Mouse (Mus musculus): ENCODE measurements around the gene Echdc2. TPM values are rescaled to one million over a fixed set of nuclear protein-coding genes. Genes with fewer than 3 reads are reported as not detected.
"Not testable (repeated sequence)": the region's sequence is repeated elsewhere in the genome, so short reads cannot be mapped to it uniquely, and the experiment has no call there.

The Echdc2 gene
- 10 to 100 TPM; 20.2 to 21.1 TPM for total RNA-seq (2021)
- long read RNA-seq, experiment 1, transcript Echdc2-209 (10 exons, 1,319 nt) = major isoform, 5 of 12 reads
- long read RNA-seq, experiment 1, partial matches to known transcripts = 2 of 12 reads
- long read RNA-seq, experiment 1, other reads (novel, unspliced or antisense) = 4 of 12 reads
- long read RNA-seq, experiment 2, partial matches to known transcripts = 0 of 13 reads
- long read RNA-seq, experiment 2, other reads (novel, unspliced or antisense) = 7 of 13 reads

DNA sequence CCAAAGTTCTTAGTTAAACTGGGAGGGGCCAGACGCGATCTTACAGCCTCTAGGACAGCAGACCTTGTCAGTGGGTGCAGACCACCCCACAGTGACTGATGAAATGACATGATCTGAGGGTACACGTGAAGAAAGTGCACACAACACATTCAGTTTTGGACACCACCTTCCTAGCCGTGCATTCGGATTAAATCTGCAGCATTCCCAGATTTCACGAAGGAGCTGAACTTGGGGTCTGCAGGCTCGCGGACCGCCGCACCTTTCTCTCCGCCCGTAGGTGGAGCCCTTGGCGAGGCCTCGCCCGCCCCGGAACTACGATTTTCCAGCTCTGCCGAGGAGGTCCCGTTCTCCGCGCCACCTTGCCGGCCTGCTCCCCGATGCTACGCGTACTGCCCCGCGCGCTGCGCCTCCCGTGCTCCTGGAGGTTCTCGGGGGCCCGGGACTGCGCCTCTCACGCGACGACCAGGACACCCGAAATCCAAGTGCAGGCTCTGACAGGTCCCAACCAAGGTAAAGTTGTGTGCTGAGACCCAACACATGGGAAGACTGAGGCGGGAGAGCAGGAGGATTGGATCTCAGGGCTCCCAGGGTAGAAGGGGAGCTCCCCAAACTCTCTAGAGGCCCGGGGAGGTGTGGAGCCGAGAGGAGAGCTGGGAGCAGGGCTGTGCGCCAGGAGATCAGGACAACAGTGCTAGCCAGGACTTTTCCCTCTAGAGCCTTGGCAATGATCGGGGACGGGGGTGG lies at the start of gene Echdc2:
Gene Echdc2, plus strand, starts transcription at position 286 of the 744 bp plus-strand sequence.
- TF ChIP-seq CTCF (conservative IDR thresholded peaks at IDR 0.05) = peak; percentile 57
- Histone ChIP-seq H3K4me3 (peak within 1 kb of the TSS; percentile 56), H3K27ac (no peak within 1 kb of the TSS; the same call in 1 of the 2 replicates)
- peak in 1 of 2 experiments; percentile 15 for DNase-seq (ENCODE audit: low spot score in 2 of 2)

DNA sequence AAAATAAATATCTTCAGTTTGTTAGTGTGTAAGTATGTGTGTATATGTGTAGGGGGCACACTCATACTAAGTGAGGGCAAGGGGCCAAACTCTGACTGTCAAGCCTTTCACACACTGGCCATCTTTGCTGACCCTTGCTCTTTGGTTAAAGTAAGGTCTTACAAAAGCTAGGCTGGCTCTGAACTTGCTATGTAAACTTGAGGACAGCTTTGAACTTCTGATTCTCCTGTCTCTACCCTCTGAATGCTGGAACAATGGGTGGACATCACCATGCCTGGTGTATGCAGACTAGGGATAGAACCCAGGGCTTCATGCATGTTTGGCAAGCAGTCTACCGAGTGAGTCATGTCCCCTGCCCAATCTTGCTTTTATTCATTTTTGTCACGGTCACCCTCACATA lies 48.8 kb upstream of the Echdc2 start:
- no peak for TF ChIP-seq CTCF (conservative IDR thresholded peaks at IDR 0.05)

DNA sequence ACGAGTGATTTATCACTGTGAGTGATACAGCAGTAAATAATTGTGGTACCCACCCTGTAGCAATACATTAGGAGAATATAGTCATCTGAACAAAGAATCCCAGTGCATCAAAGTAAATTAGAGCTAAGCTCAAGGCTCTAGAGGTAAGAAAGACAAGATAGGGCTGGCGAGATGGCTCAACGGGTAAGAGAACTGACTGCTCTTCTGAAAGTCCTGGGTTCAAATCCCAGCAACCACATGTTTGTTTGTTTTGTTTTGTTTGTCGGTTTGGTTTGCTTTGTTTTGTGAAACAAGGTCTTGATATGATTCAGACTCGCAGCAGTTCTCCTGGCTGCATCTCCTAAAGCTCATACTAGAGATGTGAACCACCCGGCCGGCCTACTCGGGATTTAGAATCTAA lies 47.7 kb upstream of the Echdc2 start:
- Histone ChIP-seq H3K4me3 (peak overlapping the region; percentile 60), H3K27ac (0 out of 2 replicates have a peak overlapping the region, but pooled peaks have one; percentile 11)
- no peak for TF ChIP-seq CTCF (conservative IDR thresholded peaks at IDR 0.05)
- no peak for DNase-seq (ENCODE audit: low spot score in 2 of 2)

More for the DNA sequence above, 48.8 kb upstream of the Echdc2 start:
- no peak for DNase-seq (ENCODE audit: low spot score in 2 of 2)
- no peak overlapping the region for H3K27ac ChIP-seq
- H3K4me3 ChIP-seq = no peak overlapping the region

DNA sequence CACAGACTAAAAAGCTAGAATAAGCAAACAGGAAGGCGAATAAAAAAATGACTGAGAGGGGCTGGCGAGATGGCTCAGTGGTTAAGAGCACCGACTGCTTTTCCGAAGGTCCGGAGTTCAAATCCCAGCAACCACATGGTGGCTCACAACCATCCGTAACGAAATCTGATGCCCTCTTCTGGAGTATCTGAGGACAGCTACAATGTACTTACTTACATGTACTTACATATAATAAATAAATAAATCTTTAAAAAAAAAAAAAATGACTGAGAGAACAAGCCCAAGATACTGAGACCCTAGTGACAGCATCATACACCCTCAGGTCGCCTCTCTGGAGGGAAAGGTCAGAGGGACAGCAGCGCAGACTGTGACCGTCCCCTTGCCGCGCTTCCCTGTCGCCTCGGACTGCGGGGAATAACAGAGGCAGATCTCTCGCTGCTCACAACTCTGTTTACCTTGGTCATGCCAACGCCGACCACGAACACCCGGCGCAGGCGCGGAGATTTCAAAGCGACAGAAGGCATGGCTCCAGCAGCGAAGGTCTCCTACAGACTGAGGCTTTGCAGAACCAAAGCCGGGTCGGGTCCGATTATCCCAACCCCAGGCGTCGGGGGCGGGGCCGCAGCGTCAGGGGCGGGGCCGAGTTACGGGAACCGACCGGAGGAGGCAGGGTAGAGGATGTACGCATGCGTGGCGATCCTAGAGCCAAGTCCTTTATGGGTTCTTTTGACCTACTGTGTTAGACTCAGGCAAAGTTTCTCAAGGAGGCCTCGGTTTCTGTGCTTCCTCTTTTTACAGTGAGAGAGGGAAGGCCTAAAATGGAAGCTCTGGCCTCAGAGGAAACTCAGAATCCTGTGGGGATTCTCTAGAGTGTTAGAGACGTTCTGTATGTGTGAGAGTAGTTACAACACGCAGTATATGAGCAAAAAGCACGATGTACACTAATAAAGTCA lies 47.0 kb upstream of the Echdc2 start:
- TF ChIP-seq CTCF (conservative IDR thresholded peaks at IDR 0.05) = peak; percentile 34
- Histone ChIP-seq H3K27ac (peak overlapping the region; percentile 83), H3K4me3 (peak overlapping the region; percentile 60)
- DNase-seq (ENCODE audit: low spot score in 2 of 2) = peak; percentile 93 to 94

DNA sequence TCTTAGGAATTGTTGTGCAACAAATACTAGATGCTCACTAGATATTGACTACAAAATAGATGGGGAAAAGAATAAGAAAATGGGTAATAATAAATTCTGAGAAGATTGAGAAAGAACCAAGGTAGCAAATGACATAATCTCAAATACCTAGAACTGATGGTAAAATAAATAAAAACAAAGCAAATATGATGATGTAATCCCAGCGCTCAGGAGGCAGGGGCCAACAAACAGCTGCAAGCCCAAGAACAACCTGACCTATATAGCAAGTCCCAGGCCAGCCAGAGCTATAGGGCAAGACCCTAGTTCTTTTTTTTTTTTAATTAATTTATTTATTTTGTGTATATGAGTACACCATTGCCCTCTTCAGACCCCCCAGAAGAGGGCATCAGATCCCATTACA lies 41.1 kb upstream of the Echdc2 start:
- no peak for TF ChIP-seq CTCF (conservative IDR thresholded peaks at IDR 0.05)
- Histone ChIP-seq H3K27ac (no peak overlapping the region), H3K4me3 (no peak overlapping the region)
- DNase-seq (ENCODE audit: low spot score in 2 of 2) = no peak

DNA sequence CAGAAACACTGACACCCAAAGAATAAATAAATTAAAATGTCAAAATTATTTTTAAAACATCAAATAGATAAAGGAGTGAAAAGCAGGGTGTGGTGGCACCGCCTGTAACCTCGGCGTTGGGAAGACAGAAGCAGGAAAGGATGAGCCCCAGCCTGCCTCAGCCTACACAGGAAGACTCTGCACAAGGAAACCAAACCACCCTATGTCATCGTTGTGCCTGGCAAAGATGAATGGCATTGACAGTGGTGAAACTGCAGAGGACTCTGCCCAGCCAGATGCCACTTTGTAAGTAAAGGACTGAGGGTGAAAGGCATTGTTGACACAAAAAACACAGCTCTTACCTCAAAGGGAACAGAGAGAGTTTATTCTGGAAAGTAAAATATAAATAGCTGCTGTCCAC lies 39.0 kb upstream of the Echdc2 start:
- DNase-seq (ENCODE audit: low spot score in 2 of 2) = no peak
- Histone ChIP-seq H3K27ac (no peak overlapping the region), H3K4me3 (no peak overlapping the region)

DNA sequence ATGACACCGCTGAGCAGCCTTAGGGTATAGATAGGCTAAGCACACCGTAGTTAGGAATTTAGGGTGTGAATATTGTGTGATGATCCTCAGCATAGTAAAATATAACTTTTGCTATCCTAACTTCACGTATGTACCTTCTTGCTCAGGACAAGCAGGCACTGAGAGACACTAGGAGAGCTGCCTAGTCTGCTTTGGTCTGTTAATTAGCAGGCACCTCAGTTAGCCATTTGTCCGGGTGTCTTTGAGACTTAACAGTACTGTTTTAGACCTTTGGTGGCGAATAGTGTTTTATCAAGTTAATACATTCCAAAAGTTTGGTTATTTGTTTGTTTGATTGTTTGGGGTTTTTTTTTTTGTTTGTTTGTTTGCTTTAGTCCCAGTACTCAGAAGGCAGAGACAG lies 37.7 kb upstream of the Echdc2 start:
- Histone ChIP-seq H3K27ac (no peak overlapping the region), H3K4me3 (no peak overlapping the region)
- DNase-seq (ENCODE audit: low spot score in 2 of 2) = no peak
- TF ChIP-seq CTCF (conservative IDR thresholded peaks at IDR 0.05) = no peak

More for the DNA sequence above, 39.0 kb upstream of the Echdc2 start:
- TF ChIP-seq CTCF (conservative IDR thresholded peaks at IDR 0.05) = no peak

DNA sequence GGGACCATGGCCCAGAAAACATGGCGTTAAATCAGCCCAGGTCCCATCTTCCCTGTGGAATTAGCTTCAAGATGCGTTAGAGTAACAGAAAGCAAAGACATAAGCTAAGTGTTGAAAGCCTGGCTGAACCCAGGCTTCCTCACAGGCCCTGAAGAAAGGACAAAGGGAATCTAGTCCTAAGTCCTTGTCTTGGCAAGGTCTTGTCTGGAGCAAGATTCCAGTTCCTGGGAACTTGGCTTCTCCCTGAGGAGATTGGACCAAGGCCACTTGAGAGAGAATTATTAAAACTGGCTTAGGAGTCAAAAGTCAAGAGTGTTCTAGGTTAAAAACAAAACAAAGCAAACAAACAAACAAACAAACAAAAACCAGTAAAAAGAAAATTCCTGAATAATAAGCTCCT lies 36.9 kb upstream of the Echdc2 start:
- no peak for DNase-seq (ENCODE audit: low spot score in 2 of 2)
- no peak for TF ChIP-seq CTCF (conservative IDR thresholded peaks at IDR 0.05)
- no peak overlapping the region for H3K27ac ChIP-seq
- H3K4me3 ChIP-seq = no peak overlapping the region

DNA sequence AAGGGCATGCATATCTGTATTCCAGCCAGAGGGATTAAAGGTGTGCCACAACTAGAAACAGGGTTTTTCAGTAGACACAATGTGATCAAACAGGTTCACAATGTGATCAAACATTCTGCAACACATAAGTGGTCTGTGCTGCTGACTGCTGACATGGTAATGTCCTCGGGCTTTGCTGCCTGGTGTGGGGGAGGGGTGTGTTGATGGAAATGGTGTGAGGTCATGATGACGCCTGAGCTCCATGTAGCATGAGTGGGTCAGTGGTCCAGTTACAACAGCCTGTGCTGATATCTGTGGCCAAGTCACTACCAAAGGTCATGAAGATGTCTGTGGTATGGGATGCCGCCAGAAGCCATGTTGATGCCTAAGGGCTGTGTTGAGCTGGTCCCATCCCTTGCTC lies 34.8 kb upstream of the Echdc2 start:
- Histone ChIP-seq H3K4me3 (no peak overlapping the region), H3K27ac (no peak overlapping the region)
- TF ChIP-seq CTCF (conservative IDR thresholded peaks at IDR 0.05) = no peak
- no peak for DNase-seq (ENCODE audit: low spot score in 2 of 2)

DNA sequence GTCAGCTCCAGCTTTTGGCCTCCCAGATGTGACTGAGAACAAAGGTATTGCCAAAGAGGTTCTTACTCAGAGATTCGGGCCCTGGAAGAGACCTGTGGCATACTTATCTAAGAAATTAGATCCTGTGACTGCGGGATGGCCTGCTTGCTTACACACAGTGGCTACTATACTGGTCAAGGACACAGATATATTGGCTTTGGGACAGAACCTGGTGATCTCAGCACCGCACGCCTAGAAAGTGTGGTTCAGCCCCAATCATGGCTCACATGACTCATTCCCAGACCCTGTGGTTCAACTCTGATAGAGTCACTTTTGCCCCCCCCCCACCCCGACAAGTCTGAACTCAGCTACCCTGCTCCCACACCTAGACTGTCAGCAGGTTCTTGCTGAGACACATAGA lies 28.3 kb upstream of the Echdc2 start:
- no peak overlapping the region for H3K4me3 ChIP-seq
- no peak for TF ChIP-seq CTCF (conservative IDR thresholded peaks at IDR 0.05)
- no peak overlapping the region for H3K27ac ChIP-seq
- DNase-seq (ENCODE audit: low spot score in 2 of 2) = no peak

DNA sequence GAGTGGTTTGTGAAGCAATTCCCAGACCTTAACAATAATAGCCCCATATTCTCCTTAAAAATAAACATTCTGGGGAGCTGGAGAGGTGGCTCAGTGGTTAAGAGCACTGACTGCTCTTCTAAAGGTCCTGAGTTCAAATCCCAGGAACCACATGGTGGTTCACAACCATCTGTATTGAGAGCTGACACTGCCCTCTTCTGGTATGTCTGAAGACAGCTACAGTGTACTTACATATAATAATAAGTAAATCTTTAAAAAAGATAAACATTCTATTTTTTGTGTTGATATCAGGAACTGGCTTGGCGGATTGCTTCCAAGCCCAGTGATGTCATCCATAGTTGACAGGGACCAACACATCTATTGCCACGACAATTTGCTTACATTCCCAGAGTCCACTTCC lies 22.1 kb upstream of the Echdc2 start:
- DNase-seq (ENCODE audit: low spot score in 2 of 2); H3K4me3 ChIP-seq; H3K27ac ChIP-seq: not testable (repeated sequence)
- TF ChIP-seq CTCF (conservative IDR thresholded peaks at IDR 0.05) = peak; percentile 57

DNA sequence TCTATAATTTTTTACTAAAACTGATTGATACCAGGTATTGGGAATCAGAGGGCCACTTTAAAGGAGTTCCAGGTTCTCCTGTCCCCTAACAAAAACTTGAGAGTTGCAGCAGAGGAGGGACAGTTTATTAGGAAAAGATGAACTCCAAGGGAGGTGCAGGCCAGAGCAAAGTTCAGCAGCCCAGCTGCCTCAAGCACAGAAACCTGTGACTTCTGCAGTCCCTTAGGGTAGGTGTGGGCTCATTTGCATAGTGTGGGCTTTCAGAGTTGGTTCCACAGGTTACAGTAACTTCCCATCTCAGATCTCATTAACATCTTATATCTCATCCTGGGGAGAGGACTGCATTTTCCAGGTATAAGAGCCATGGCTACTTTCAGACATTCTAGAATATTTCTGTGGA lies 21.5 kb upstream of the Echdc2 start:
- no peak for DNase-seq (ENCODE audit: low spot score in 2 of 2)
- H3K4me3 ChIP-seq = no peak overlapping the region
- no peak for TF ChIP-seq CTCF (conservative IDR thresholded peaks at IDR 0.05)
- H3K27ac ChIP-seq = no peak overlapping the region

DNA sequence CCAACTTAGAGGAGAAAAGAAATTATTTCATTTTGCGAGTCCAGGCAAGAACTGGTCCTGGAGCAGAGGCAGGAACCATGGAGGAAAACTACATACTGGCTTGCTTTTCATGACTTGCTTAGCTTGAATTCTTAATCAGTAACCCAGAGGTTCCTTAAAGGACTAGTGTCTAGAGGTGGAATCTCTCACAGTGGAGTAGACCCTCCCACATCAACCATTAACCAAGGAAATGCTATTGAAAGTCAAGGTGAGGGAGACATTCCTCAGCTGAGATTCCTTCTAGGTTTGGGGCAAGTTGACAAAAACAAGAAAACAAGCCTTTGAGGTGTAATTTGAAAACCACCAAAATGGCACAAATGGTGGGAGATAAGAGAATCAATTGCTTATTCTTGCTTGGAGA lies 20.4 kb upstream of the Echdc2 start, which contains the start of gene Scp2:
Gene Scp2, minus strand, starts transcription at position 119 of the 400 bp plus-strand sequence.
- no peak for TF ChIP-seq CTCF (conservative IDR thresholded peaks at IDR 0.05)
- no peak within 1 kb of the TSS for H3K27ac ChIP-seq
- DNase-seq (ENCODE audit: low spot score in 2 of 2) = no peak
- no peak within 1 kb of the TSS for H3K4me3 ChIP-seq

DNA sequence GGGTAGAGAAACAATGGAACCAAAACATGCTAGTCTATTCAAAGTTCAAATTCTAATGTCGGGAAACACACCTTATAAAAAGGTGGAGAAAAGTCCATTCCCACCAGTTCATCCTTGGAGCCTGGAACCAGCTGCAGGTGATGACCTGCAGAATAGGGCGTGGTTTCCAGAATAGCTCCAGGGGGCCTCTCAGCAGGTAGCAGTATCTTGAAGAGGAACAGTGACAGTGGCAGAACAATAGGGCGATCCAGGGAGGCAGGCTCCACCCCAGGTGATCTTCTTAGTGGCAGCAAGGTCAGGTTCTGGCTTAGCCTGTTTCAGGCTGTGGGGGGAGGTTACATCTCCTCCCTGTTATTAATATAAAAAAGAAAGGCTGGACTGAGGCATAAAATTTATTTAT lies 19.7 kb upstream of the Echdc2 start:
- H3K27ac ChIP-seq; H3K4me3 ChIP-seq; DNase-seq (ENCODE audit: low spot score in 2 of 2): not testable (repeated sequence)

DNA sequence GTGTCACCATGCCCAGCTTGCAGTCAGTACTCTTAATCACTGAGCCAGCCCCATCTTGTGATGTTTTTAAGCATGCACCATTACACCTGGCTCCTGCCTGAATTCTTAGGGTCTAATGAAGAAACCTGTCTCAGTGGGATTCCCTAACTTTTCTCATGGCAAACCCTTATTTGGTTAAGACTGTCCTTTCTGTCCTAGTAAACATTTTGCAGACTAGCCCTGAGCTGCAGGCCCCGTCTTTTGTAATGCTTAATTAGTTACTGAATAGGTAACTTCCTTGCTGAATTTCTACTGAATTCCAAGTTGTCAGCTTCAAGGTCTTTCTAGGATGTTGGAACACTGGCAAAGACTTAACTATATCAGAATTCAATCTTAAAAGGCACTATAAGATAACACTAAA lies 10.1 kb upstream of the Echdc2 start:
- not testable (repeated sequence) for H3K4me3 ChIP-seq; DNase-seq (ENCODE audit: low spot score in 2 of 2); H3K27ac ChIP-seq
